ENCODE assay signal across 8 mouse cellular contexts in genomic region chr2:167422150-167422470, GRCm38 (mm10). TPM values are rescaled to one million over a fixed set of nuclear protein-coding genes. Genes with fewer than 3 reads are reported as not detected.
DNase-seq lines count a peak whose midpoint lies in the region; ATAC-seq and TF ChIP-seq lines count a peak whose summit lies in the region.

No protein-coding gene starts in this region.

- TF ChIP-seq POLR2A in bone marrow macrophage, adult 2 months (IDR thresholded peaks at IDR 0.05; ENCODE audit: borderline replicate concordance, low read depth, low read length): no peak

- WGBS in kidney, embryonic 14.5 days: 4% methylated on average over 11 of the region's 11 CpGs
- WGBS in hindbrain, embryonic 14.5 days: 7% methylated on average over 11 of the region's 11 CpGs
- 6% methylated on average over 11 of the region's 11 CpGs for WGBS in midbrain, embryonic 14.5 days

- H3K9me3 ChIP-seq in kidney, embryonic 14.5 days (ENCODE audit: control insufficient read depth, low read length): no peaks in the 10 kb centered on the region
- H3K9me3 ChIP-seq in hindbrain, embryonic 14.5 days (ENCODE audit: control insufficient read depth, low read length): no peaks in the 10 kb centered on the region
- H3K9me3 ChIP-seq in midbrain, embryonic 14.5 days (ENCODE audit: control insufficient read depth, low read length): no peaks in the 10 kb centered on the region

- no peak for ATAC-seq in kidney, embryonic 14.5 days (ENCODE audit: low FRiP score, low TSS enrichment)
- no peak for ATAC-seq in hindbrain, embryonic 14.5 days (ENCODE audit: low FRiP score)
- ATAC-seq in midbrain, embryonic 14.5 days (ENCODE audit: low FRiP score, low TSS enrichment): no peak

- peak overlapping the region; percentile 97 for H3K9ac ChIP-seq in kidney, embryonic 14.5 days (ENCODE audit: low read depth, low read length)
- peak overlapping the region; percentile 97 for H3K9ac ChIP-seq in hindbrain, embryonic 14.5 days
- H3K9ac ChIP-seq in midbrain, embryonic 14.5 days (replicated peaks; ENCODE audit: low read length): peak overlapping the region; percentile 91

- peaks cover 8% of the 10 kb centered on the region; the same call in 1 of the 2 replicates for H3K4me1 ChIP-seq in kidney, embryonic 14.5 days (ENCODE audit: control insufficient read depth, insufficient read depth, low read length)
- H3K4me1 ChIP-seq in bone marrow macrophage, adult 2 months (ENCODE audit: control insufficient read depth, insufficient read depth, low read length): peaks cover 19% of the 10 kb centered on the region
- peaks cover 18% of the 10 kb centered on the region for H3K4me1 ChIP-seq in hindbrain, embryonic 14.5 days (replicated peaks; ENCODE audit: control insufficient read depth, insufficient read depth, low read length)
- peaks cover 16% of the 10 kb centered on the region for H3K4me1 ChIP-seq in midbrain, embryonic 14.5 days (ENCODE audit: control insufficient read depth, insufficient read depth, low read length)

- H3K36me3 ChIP-seq in kidney, embryonic 14.5 days (ENCODE audit: control insufficient read depth, insufficient read depth, low read length): peaks cover 35% of the 10 kb centered on the region
- H3K36me3 ChIP-seq in hindbrain, embryonic 14.5 days (replicated peaks; ENCODE audit: control insufficient read depth, insufficient read depth): peaks cover 34% of the 10 kb centered on the region
- H3K36me3 ChIP-seq in midbrain, embryonic 14.5 days (ENCODE audit: control insufficient read depth, insufficient read depth, low read length): peaks cover 32% of the 10 kb centered on the region

- peak overlapping the region; percentile 83 for H3K4me3 ChIP-seq in kidney, embryonic 14.5 days (ENCODE audit: low read length)
- H3K4me3 ChIP-seq in bone marrow macrophage, adult 2 months (ENCODE audit: insufficient read depth, low read length): peak overlapping the region; percentile 91
- peak overlapping the region; percentile 86 for H3K4me3 ChIP-seq in hindbrain, embryonic 14.5 days (replicated peaks; ENCODE audit: low read length)
- H3K4me3 ChIP-seq in midbrain, embryonic 14.5 days (replicated peaks; ENCODE audit: low read depth, low read length): peak overlapping the region; percentile 74

- no peak for DNase-seq in kidney, postnatal 36 days
- no peak for DNase-seq in hindbrain, embryonic 14.5 days (ENCODE audit: low spot score)
- DNase-seq in midbrain, embryonic 14.5 days: no peak
- no peak for DNase-seq in ovary, postnatal 10 days (ENCODE audit: low spot score)
- no peak for DNase-seq in thymus, postnatal 14 days
- DNase-seq in left cerebral cortex, adult 11 months (ENCODE audit: low spot score): no peak

- peak overlapping the region; percentile 80 for H3K4me2 ChIP-seq in kidney, embryonic 14.5 days (replicated peaks; ENCODE audit: low read depth, low read length)
- H3K4me2 ChIP-seq in hindbrain, embryonic 14.5 days (replicated peaks): peak overlapping the region; percentile 88
- H3K4me2 ChIP-seq in midbrain, embryonic 14.5 days (ENCODE audit: low read length): peak overlapping the region; percentile 58

- peak overlapping the region; percentile 98 for H3K27ac ChIP-seq in kidney, embryonic 14.5 days (ENCODE audit: low read depth, low read length)
- H3K27ac ChIP-seq in bone marrow macrophage, adult 2 months (ENCODE audit: insufficient read depth, low read depth, low read length): peak overlapping the region; percentile 98
- H3K27ac ChIP-seq in hindbrain, embryonic 14.5 days: peak overlapping the region; percentile 99
- H3K27ac ChIP-seq in midbrain, embryonic 14.5 days (replicated peaks; ENCODE audit: low read depth, low read length): peak overlapping the region; percentile 98

- H3K27me3 ChIP-seq in kidney, embryonic 14.5 days (ENCODE audit: control insufficient read depth, insufficient read depth, low read length): no peaks in the 10 kb centered on the region
- H3K27me3 ChIP-seq in hindbrain, embryonic 14.5 days (ENCODE audit: control insufficient read depth, insufficient read depth, low read length): no peaks in the 10 kb centered on the region
- no peaks in the 10 kb centered on the region for H3K27me3 ChIP-seq in midbrain, embryonic 14.5 days (ENCODE audit: control insufficient read depth, insufficient read depth, low read length)

- no peak for TF ChIP-seq CTCF in bone marrow macrophage, adult 2 months (IDR thresholded peaks at IDR 0.05; ENCODE audit: low read depth, low read length)

RNA-seq across cellular contexts. Expression of gene Slc9a8, which starts 0.6 kb away (rescaled TPM):
- polyA plus RNA-seq in kidney, embryonic 14.5 days (2014; fragmentation: Nextera tagmentation; extraction: Ambion mirVana): 15.3 and 28.6 TPM in 2 replicates
- polyA plus RNA-seq in bone marrow macrophage, adult 2 months (2012; ENCODE audit: insufficient read depth, insufficient read length, missing spikeins): 23.4 and 27.4 TPM in 2 replicates
- 17.9 and 22.6 TPM in 2 replicates for polyA plus RNA-seq in hindbrain, embryonic 14.5 days (2014; fragmentation: Nextera tagmentation; extraction: Ambion mirVana)
- polyA plus RNA-seq in midbrain, embryonic 14.5 days (2014; fragmentation: Nextera tagmentation; extraction: Ambion mirVana): 15.5 and 19.2 TPM in 2 replicates
